Mouse (Mus musculus) neural tube, embryonic 15.5 days (tissue): ENCODE results near the gene Odam. TPM values are rescaled to one million over a fixed set of nuclear protein-coding genes. Genes with fewer than 3 reads are reported as not detected.

Experiments used
- ATAC-seq: fragments of 200-750 bp; cut with Nextera tagmentation; 2 replicates; pipeline ENCODE4 v1.8.0; 2017; ENCODE audit warnings: mild to moderate bottlenecking, moderate TSS enrichment, moderate library complexity; ENCODE audit not compliant: low FRiP score
- H3K27ac ChIP-seq: fragments of 300-500 bp; sonication (generic); replicated peaks from 2 replicates; pipeline ENCODE4 v1.5.1; 2015; ENCODE audit warnings: mild to moderate bottlenecking, inconsistent platforms
- H3K27me3 ChIP-seq: fragments of 300-500 bp; sonication (generic); replicated peaks from 2 replicates; pipeline ENCODE4 v1.6.1; 2015; ENCODE audit warnings: inconsistent platforms
- H3K36me3 ChIP-seq: fragments of 300-500 bp; sonication (generic); 2 replicates; pipeline ENCODE4 v1.6.1; 2015; ENCODE audit warnings: inconsistent platforms
- H3K4me1 ChIP-seq: fragments of 300-500 bp; sonication (generic); 2 replicates; pipeline ENCODE4 v1.6.1; 2015; ENCODE audit warnings: inconsistent platforms
- H3K4me2 ChIP-seq: fragments of 300-500 bp; sonication (generic); 2 replicates; pipeline ENCODE4 v1.6.1; 2015; ENCODE audit warnings: inconsistent platforms, mild to moderate bottlenecking, moderate library complexity
- H3K4me3 ChIP-seq: fragments of 300-500 bp; sonication (generic); replicated peaks from 2 replicates; pipeline ENCODE4 v1.5.1; 2015; ENCODE audit warnings: mild to moderate bottlenecking, inconsistent platforms
- H3K9ac ChIP-seq: fragments of 300-500 bp; sonication (generic); replicated peaks from 2 replicates; pipeline ENCODE4 v1.6.1; 2015; ENCODE audit warnings: mild to moderate bottlenecking, inconsistent platforms
- H3K9me3 ChIP-seq: fragments of 300-500 bp; sonication (generic); replicated peaks from 2 replicates; pipeline ENCODE4 v1.6.1; 2016; ENCODE audit warnings: inconsistent platforms
- WGBS: fragments of 180-500 bp; shearing (Covaris S2); methylation state at CpG from one replicate; pipeline ENCODE4 v1.1.7; 2015; ENCODE audit warnings: mixed read lengths; 5-methylcytosine and 5-hydroxymethylcytosine counted together
- polyA plus RNA-seq: library from polyadenylated mRNA; unstranded; fragments of >200 nt; fragmentation: Nextera tagmentation; extraction: Ambion mirVana; gene quantifications from 2 replicates; pipeline ENCODE4 v1.2.1, GENCODE M21; 2015

Odam gene
- not detected in 2 replicates for polyA plus RNA-seq

- ATAC-seq, result no peak
- Histone ChIP-seq H3K4me3 (no peak within 1 kb of the TSS), H3K9me3 (no peaks in the 10 kb centered on the region), H3K9ac (no peak within 1 kb of the TSS), H3K4me1 (no peaks in the 10 kb centered on the region), H3K27ac (no peak within 1 kb of the TSS), H3K27me3 (no peaks in the 10 kb centered on the region), H3K4me2 (no peak within 1 kb of the TSS), H3K36me3 (no peaks in the 10 kb centered on the region)
- 98% methylated on average over 1 of the region's 1 CpGs for WGBS
These were observed at the start of gene Odam for GRCm38 (mm10) chr5:87884729-87885128. TSS of gene Odam (plus strand) at chr5:87885029.

GRCm38 (mm10) chr5:87855136-87855716, 29.6 kb upstream of the Odam start:
- Histone ChIP-seq H3K27me3 (no peaks in the 10 kb centered on the region), H3K9me3 (no peaks in the 10 kb centered on the region), H3K4me3 (no peak overlapping the region), H3K4me2 (no peak overlapping the region), H3K9ac (no peak overlapping the region), H3K27ac (no peak overlapping the region), H3K4me1 (no peaks in the 10 kb centered on the region), H3K36me3 (no peaks in the 10 kb centered on the region)
- ATAC-seq, result no peak
- 77% methylated on average over 3 of the region's 3 CpGs for WGBS

GRCm38 (mm10) chr5:87870084-87870483, 14.7 kb upstream of the Odam start:
- no peak overlapping the region for H3K4me3 ChIP-seq
- H3K9ac ChIP-seq, result no peak overlapping the region
- no peaks in the 10 kb centered on the region for H3K27me3 ChIP-seq
- no peak overlapping the region for H3K4me2 ChIP-seq
- no peak for ATAC-seq
- no peaks in the 10 kb centered on the region for H3K9me3 ChIP-seq
- no peak overlapping the region for H3K27ac ChIP-seq
- no peaks in the 10 kb centered on the region for H3K4me1 ChIP-seq
- WGBS, result 58% methylated on average over 2 of the region's 2 CpGs
- no peaks in the 10 kb centered on the region for H3K36me3 ChIP-seq

GRCm38 (mm10) chr5:87871423-87871822, 13.4 kb upstream of the Odam start:
- ATAC-seq, result no peak
- Histone ChIP-seq H3K27me3 (no peaks in the 10 kb centered on the region), H3K36me3 (no peaks in the 10 kb centered on the region), H3K9ac (no peak overlapping the region), H3K27ac (no peak overlapping the region), H3K4me2 (no peak overlapping the region), H3K9me3 (no peaks in the 10 kb centered on the region), H3K4me3 (no peak overlapping the region), H3K4me1 (no peaks in the 10 kb centered on the region)
- 35% methylated on average over 4 of the region's 4 CpGs for WGBS

- Histone ChIP-seq H3K36me3 (no peaks in the 10 kb centered on the region), H3K4me3 (no peak within 1 kb of the TSS), H3K9ac (no peak within 1 kb of the TSS), H3K4me2 (no peak within 1 kb of the TSS), H3K4me1 (no peaks in the 10 kb centered on the region), H3K9me3 (no peaks in the 10 kb centered on the region), H3K27ac (no peak within 1 kb of the TSS), H3K27me3 (no peaks in the 10 kb centered on the region)
- no peak for ATAC-seq
- WGBS, result 29% methylated on average over 5 of the region's 5 CpGs
These were observed 40.5 kb downstream of the Odam start, which contains the start of gene Csn3 for GRCm38 (mm10) chr5:87925372-87925771. TSS of gene Csn3 (plus strand) at chr5:87925579.

GRCm38 (mm10) chr5:87931603-87932002, 46.8 kb downstream of the Odam start:
- Histone ChIP-seq H3K36me3 (no peaks in the 10 kb centered on the region), H3K4me2 (no peak overlapping the region), H3K27me3 (no peaks in the 10 kb centered on the region), H3K9me3 (no peaks in the 10 kb centered on the region), H3K27ac (no peak overlapping the region), H3K4me1 (no peaks in the 10 kb centered on the region), H3K9ac (no peak overlapping the region), H3K4me3 (no peak overlapping the region)
- WGBS, result 62% methylated on average over 1 of the region's 1 CpGs
- ATAC-seq, result no peak

- WGBS, result 49% methylated on average over 3 of the region's 3 CpGs
- Histone ChIP-seq H3K27me3 (no peaks in the 10 kb centered on the region), H3K4me1 (no peaks in the 10 kb centered on the region), H3K36me3 (no peaks in the 10 kb centered on the region), H3K4me3 (no peak overlapping the region), H3K9ac (no peak overlapping the region), H3K4me2 (no peak overlapping the region), H3K27ac (no peak overlapping the region), H3K9me3 (no peaks in the 10 kb centered on the region)
- no peak for ATAC-seq
These were observed 55.9 kb downstream of the Odam start for GRCm38 (mm10) chr5:87940752-87941151.

GRCm38 (mm10) chr5:87942515-87942914, 57.7 kb downstream of the Odam start:
- Histone ChIP-seq H3K4me2 (no peak overlapping the region), H3K4me1 (no peaks in the 10 kb centered on the region), H3K27me3 (no peaks in the 10 kb centered on the region), H3K27ac (no peak overlapping the region), H3K4me3 (no peak overlapping the region), H3K9me3 (no peaks in the 10 kb centered on the region), H3K36me3 (no peaks in the 10 kb centered on the region), H3K9ac (no peak overlapping the region)
- no peak for ATAC-seq

Other genes with a start within 250 kb of the Odam start
- not detected in 2 replicates for gene Csn1s1, start 218.8 kb upstream of the Odam start, polyA plus RNA-seq
- not detected in 2 replicates for gene Csn2, start 185.4 kb upstream of the Odam start, polyA plus RNA-seq
- gene Csn1s2a, start 110.5 kb upstream of the Odam start, polyA plus RNA-seq, result not detected in 2 replicates
- 0.26 TPM in 1 of 2 replicates, not detected in the other for gene Csn1s2b, start 76.9 kb upstream of the Odam start, polyA plus RNA-seq
- not detected in 2 replicates for gene Prr27, start 59.3 kb upstream of the Odam start, polyA plus RNA-seq
- gene Csn3, start 40.5 kb downstream of the Odam start, polyA plus RNA-seq, result 0.24 TPM in 1 of 2 replicates, not detected in the other
- not detected in 2 replicates for gene 2310003L06Rik, start 84.4 kb downstream of the Odam start, polyA plus RNA-seq
- gene Gm28434, start 84.5 kb downstream of the Odam start, polyA plus RNA-seq, result not detected in 2 replicates
- gene Cabs1, start 94.4 kb downstream of the Odam start, polyA plus RNA-seq, result not detected in 2 replicates
- not detected in 2 replicates for gene Smr3a, start 117.5 kb downstream of the Odam start, polyA plus RNA-seq
- gene Smr2, start 201.5 kb downstream of the Odam start, polyA plus RNA-seq, result not detected in 2 replicates
- not detected in 2 replicates for gene Gm11116, start 226.5 kb downstream of the Odam start, polyA plus RNA-seq